Mouse (Mus musculus) neural tube, embryonic 13.5 days (tissue): ENCODE results near the gene Itih4. TPM values are rescaled to one million over a fixed set of nuclear protein-coding genes. Genes with fewer than 3 reads are reported as not detected.
A peak's percentile ranks its signal among the peaks of the same experiment; 100 is the strongest.

Experiments
- ATAC-seq: fragments of 200-750 bp; cut with Nextera tagmentation; 2 replicates; pipeline ENCODE4 v1.8.0; 2017; ENCODE audit warnings: low read depth, mild to moderate bottlenecking, moderate TSS enrichment, moderate library complexity
- H3K27ac ChIP-seq: fragments of 300-500 bp; sonication (generic); replicated peaks from 2 replicates; pipeline ENCODE4 v1.5.1; 2015; ENCODE audit warnings: moderate library complexity, mild to moderate bottlenecking, inconsistent platforms
- H3K27me3 ChIP-seq: fragments of 300-500 bp; sonication (generic); 2 replicates; pipeline ENCODE4 v1.6.1; 2015; ENCODE audit warnings: mild to moderate bottlenecking, inconsistent platforms
- H3K36me3 ChIP-seq: fragments of 300-500 bp; sonication (generic); 2 replicates; pipeline ENCODE4 v1.6.1; 2015; ENCODE audit warnings: mild to moderate bottlenecking, inconsistent platforms
- H3K4me1 ChIP-seq: fragments of 300-500 bp; sonication (generic); replicated peaks from 2 replicates; pipeline ENCODE4 v1.6.1; 2015; ENCODE audit warnings: inconsistent platforms
- H3K4me2 ChIP-seq: fragments of 300-500 bp; sonication (generic); 2 replicates; pipeline ENCODE4 v1.6.1; 2015; ENCODE audit warnings: inconsistent platforms, mild to moderate bottlenecking, moderate library complexity
- H3K4me3 ChIP-seq: fragments of 300-500 bp; sonication (generic); 2 replicates; pipeline ENCODE4 v1.5.1; 2015; ENCODE audit warnings: mild to moderate bottlenecking, inconsistent platforms
- H3K9ac ChIP-seq: fragments of 300-500 bp; sonication (generic); 2 replicates; pipeline ENCODE4 v1.6.1; 2015; ENCODE audit warnings: moderate library complexity, mild to moderate bottlenecking, inconsistent platforms
- H3K9me3 ChIP-seq: fragments of 300-500 bp; sonication (generic); 2 replicates; pipeline ENCODE4 v1.6.1; 2016; ENCODE audit warnings: inconsistent platforms
- WGBS: fragments of 180-500 bp; shearing (Covaris S2); methylation state at CpG from one replicate; pipeline ENCODE4 v1.1.7; 2015; 5-methylcytosine and 5-hydroxymethylcytosine counted together
- polyA plus RNA-seq: library from polyadenylated mRNA; unstranded; fragments of >200 nt; fragmentation: Nextera tagmentation; extraction: Ambion mirVana; gene quantifications from 2 replicates; pipeline ENCODE4 v1.2.1, GENCODE M21; 2015

Gene Itih4
- polyA plus RNA-seq, 1 experiment from 2014 or later: not detected

DNA sequence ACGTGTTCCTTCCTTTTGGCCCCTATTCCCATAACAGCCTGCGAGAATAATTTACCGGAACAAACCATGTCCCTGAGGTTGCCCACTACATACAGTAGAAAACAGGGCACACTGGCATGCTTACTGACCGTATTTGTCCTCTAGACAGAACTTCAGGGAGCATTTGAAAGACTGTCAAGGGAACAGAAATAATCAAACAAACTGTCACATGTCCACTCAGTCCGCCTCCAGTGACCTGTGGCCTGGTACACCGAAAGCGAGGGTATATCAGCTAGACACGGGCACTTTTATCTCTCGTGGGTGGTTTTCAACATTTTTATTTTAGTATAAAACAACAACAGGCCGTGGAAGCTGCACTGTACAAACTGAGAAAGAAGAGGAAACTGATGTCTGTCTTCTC lies 17.4 kb upstream of the Itih4 start:
- no peak overlapping the region for H3K9ac ChIP-seq
- H3K9me3 ChIP-seq: no peaks in the 10 kb centered on the region
- H3K27ac ChIP-seq: no peak overlapping the region
- 92% methylated on average over 10 of the region's 10 CpGs for WGBS
- no peak for ATAC-seq
- no peak overlapping the region for H3K4me2 ChIP-seq
- peaks cover 36% of the 10 kb centered on the region for H3K36me3 ChIP-seq
- H3K4me1 ChIP-seq: no peaks in the 10 kb centered on the region
- no peak overlapping the region for H3K4me3 ChIP-seq
- H3K27me3 ChIP-seq: no peaks in the 10 kb centered on the region

DNA sequence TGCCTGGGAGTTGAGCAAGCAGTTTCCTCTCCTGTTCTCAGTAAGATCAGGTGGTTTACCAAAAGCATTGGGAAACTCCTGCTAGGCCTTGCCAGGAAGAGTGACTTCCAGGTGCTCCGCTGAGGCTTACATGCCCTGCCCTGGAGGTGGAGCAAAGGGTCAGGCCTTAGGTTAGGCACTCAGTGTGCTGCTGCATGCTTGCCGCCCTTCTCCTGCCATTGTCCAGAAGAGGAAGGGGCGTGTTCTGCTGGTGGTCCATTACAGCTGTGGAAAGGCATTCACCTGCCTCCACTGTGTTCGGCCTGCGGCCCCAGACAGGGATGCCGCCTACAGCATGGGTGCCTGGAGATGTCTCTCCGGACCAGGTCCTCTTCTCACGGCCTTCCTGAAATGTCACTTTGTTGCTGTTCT lies 16.9 kb upstream of the Itih4 start:
- Histone ChIP-seq H3K4me3 (no peak overlapping the region), H3K4me1 (no peaks in the 10 kb centered on the region), H3K9me3 (no peaks in the 10 kb centered on the region), H3K9ac (no peak overlapping the region), H3K27ac (no peak overlapping the region), H3K4me2 (no peak overlapping the region), H3K27me3 (no peaks in the 10 kb centered on the region), H3K36me3 (peaks cover 42% of the 10 kb centered on the region)
- no peak for ATAC-seq
- 75% methylated on average over 8 of the region's 8 CpGs for WGBS

DNA sequence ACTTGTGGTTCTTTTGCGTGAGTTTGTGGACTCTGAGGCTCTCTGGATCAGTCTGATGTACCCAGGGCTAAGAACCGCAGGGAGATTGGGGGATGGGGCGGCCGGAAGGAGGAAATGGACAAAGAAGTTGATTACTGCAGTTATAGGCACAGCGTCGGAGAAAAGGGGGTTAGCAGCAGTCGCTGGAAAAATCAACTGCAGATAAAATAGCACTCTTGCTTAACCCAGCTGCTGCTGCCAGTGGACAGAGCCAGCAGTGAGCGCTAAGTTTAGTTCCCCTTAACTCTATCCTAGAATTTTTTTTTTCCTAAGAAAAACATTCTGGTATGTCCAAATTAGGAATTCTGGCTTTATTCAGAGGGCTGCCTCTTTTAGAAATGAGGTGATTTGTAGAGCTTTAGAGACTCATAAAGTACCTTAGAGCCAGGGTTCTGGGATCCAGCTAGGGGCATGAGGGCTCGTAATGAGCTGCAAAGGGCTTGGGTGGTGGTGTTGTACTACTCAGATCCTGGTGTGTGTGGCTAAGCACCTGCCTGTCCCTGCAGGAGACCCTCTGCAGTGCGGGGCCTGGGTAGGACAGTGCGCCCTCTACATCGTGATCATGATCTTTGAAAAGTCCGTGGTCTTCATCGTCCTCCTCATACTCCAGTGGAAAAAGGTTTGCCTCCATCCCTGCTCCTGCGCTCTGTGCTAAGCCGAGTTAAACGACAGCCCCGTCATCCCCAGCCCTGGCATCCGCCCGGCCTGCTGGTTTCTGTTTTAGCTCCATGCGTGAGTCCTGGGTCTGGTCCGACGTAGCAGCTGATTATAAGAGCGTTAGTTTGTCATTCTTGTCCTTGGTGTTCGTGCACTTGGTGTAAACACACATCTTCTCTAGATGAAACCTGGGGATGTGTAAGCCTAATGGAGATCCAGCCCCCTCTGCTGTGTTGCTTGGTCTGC lies 15.8 kb upstream of the Itih4 start:
- Histone ChIP-seq H3K4me1 (no peaks in the 10 kb centered on the region), H3K9me3 (no peaks in the 10 kb centered on the region), H3K4me2 (no peak overlapping the region), H3K4me3 (no peak overlapping the region), H3K27me3 (no peaks in the 10 kb centered on the region), H3K27ac (no peak overlapping the region), H3K9ac (no peak overlapping the region), H3K36me3 (peaks cover 40% of the 10 kb centered on the region)
- ATAC-seq: no peak
- WGBS: 71% methylated on average over 25 of the region's 25 CpGs

DNA sequence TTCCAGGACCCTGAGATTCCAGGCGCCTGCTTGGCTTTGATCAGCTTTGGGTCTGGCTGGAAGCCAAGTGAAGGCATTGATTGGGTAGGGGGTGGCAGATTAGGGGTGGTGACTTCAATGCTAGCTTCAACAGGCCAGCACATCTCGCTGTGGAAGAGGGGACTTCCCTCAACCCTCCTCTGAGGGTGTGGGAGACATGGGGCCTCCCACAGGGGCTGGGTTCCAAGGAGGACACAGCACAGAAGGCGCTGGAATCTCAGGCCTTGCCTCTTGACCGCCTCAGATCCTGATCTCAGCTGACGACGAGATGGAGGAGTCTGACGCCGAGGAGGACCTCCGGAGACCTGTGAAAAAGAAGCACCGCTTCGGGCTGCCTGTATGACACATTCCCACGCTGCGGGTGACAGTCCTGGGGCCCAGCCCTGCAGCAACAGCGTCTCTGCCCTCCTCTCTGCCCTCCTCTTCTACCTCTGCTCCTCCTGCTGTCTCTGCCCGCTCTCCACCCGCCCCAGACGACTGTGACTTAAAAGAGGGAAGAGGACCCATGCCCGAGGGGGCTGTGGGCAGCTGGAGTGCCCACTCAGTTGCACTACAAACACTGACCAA lies 12.1 kb upstream of the Itih4 start:
- WGBS: 87% methylated on average over 18 of the region's 18 CpGs
- Histone ChIP-seq H3K9me3 (no peaks in the 10 kb centered on the region), H3K36me3 (peaks cover 32% of the 10 kb centered on the region), H3K27me3 (no peaks in the 10 kb centered on the region), H3K9ac (no peak overlapping the region), H3K4me3 (no peak overlapping the region), H3K27ac (no peak overlapping the region), H3K4me1 (no peaks in the 10 kb centered on the region), H3K4me2 (no peak overlapping the region)
- no peak for ATAC-seq

DNA sequence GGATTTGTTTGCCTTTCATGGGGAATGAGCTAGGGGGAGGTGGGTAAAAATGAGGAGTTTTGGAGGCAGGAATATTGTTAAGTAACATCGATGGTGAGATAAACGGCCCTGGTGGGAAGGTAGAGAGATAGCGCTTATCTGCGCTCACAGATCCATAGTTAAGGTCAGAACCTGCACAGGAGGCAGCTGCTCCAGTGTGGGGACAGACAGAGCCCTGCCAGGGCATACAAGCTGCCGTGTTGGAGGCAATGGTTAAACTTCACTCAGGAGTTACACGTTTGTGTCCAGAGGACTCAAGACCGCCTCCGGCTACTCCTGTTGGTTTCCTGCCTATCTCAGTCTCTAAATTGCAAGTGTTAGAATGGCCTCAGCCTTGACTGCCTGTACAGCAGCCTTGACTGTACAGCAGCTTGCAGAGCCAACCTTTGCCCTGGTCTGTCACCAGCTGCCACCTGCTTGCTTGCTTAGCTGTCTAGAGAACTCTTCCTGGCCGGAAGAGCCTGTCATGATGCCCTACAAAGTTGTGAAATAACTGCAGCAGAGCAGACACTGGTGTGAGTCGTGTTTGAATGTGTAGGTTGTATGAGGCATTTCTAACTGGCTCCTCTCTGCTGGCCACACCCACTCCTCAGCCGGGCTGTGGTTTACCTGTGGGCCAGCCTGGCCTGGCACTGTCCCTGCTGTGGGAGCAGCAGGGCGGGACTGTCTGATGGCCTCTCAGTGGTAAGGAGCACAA lies 11.0 kb upstream of the Itih4 start:
- Histone ChIP-seq H3K36me3 (peaks cover 32% of the 10 kb centered on the region), H3K4me1 (no peaks in the 10 kb centered on the region), H3K27me3 (no peaks in the 10 kb centered on the region), H3K9me3 (no peaks in the 10 kb centered on the region), H3K27ac (no peak overlapping the region), H3K9ac (no peak overlapping the region), H3K4me2 (no peak overlapping the region), H3K4me3 (no peak overlapping the region)
- WGBS: 89% methylated on average over 12 of the region's 12 CpGs
- ATAC-seq: no peak

DNA sequence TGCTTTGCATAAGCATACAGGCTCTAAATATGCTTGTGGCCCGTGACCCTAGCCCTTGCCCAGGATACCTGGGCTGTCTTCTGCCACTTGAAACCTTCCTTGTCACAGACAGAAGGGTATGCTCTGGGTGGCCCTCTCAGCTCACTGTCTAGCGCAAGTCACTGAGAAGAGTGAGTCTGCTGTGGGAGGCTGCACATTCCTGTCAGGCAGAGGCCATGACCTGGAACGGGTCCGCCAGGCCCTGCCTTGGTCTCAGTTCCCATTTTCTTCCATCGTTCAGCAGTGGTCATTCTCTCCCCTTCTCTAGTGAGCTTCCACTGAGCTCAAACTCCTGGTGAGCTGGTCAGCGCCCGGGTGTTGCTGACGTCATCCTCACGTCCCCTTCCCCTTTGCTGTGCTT lies 10.3 kb upstream of the Itih4 start:
- no peak overlapping the region for H3K9ac ChIP-seq
- no peak for ATAC-seq
- H3K4me1 ChIP-seq: no peaks in the 10 kb centered on the region
- H3K36me3 ChIP-seq: peaks cover 32% of the 10 kb centered on the region
- no peak overlapping the region for H3K27ac ChIP-seq
- H3K27me3 ChIP-seq: no peaks in the 10 kb centered on the region
- no peaks in the 10 kb centered on the region for H3K9me3 ChIP-seq
- no peak overlapping the region for H3K4me3 ChIP-seq
- no peak overlapping the region for H3K4me2 ChIP-seq
- WGBS: 86% methylated on average over 9 of the region's 9 CpGs

DNA sequence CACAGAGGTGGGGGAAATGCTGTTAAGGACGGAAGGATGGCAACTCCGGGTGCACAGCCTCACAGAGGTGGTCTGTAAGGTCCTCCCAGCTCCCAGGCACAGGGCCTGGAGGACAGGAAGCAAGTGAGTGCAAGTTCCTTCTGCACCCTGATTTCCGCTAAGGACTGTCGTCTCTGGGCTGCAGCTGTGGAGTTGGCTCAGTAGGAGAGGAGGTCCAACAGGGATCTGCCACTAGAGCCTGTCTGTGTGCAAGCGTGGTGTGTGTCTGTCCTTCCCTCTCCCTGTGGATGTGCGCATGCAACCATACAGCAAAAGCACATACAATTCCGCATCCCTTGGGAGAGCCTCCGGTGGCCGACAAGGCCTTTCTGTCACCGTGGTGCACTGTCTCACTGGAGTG lies 9.8 kb upstream of the Itih4 start:
- no peak overlapping the region for H3K9ac ChIP-seq
- H3K27ac ChIP-seq: no peak overlapping the region
- peaks cover 32% of the 10 kb centered on the region for H3K36me3 ChIP-seq
- WGBS: 93% methylated on average over 10 of the region's 10 CpGs
- H3K9me3 ChIP-seq: no peaks in the 10 kb centered on the region
- H3K27me3 ChIP-seq: no peaks in the 10 kb centered on the region
- ATAC-seq: no peak
- H3K4me2 ChIP-seq: no peak overlapping the region
- no peaks in the 10 kb centered on the region for H3K4me1 ChIP-seq
- H3K4me3 ChIP-seq: no peak overlapping the region

DNA sequence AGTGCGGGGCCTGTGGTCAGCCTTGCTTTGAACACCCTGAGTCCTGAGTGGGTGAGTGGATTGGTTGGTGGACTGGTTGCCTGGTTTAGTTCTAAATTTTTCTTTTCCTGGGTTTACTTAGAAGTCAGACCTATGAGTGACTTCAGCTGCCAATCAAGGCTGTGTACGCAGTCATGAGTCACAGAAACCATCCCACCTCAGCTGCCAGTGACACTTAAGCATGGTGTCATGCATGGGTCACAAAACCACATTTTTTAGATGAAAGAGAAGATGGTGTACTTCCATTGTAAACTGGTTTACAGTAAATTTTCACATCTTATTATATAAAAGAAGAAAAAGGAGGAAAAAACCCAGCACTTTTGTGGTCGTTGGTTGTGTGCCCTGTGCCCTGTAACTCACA lies 8.4 kb upstream of the Itih4 start:
- H3K27ac ChIP-seq: no peak overlapping the region
- 96% methylated on average over 3 of the region's 3 CpGs for WGBS
- H3K9me3 ChIP-seq: no peaks in the 10 kb centered on the region
- H3K27me3 ChIP-seq: no peaks in the 10 kb centered on the region
- H3K4me2 ChIP-seq: no peak overlapping the region
- H3K4me1 ChIP-seq: no peaks in the 10 kb centered on the region
- ATAC-seq: no peak
- H3K9ac ChIP-seq: no peak overlapping the region
- H3K36me3 ChIP-seq: peaks cover 26% of the 10 kb centered on the region
- H3K4me3 ChIP-seq: no peak overlapping the region

DNA sequence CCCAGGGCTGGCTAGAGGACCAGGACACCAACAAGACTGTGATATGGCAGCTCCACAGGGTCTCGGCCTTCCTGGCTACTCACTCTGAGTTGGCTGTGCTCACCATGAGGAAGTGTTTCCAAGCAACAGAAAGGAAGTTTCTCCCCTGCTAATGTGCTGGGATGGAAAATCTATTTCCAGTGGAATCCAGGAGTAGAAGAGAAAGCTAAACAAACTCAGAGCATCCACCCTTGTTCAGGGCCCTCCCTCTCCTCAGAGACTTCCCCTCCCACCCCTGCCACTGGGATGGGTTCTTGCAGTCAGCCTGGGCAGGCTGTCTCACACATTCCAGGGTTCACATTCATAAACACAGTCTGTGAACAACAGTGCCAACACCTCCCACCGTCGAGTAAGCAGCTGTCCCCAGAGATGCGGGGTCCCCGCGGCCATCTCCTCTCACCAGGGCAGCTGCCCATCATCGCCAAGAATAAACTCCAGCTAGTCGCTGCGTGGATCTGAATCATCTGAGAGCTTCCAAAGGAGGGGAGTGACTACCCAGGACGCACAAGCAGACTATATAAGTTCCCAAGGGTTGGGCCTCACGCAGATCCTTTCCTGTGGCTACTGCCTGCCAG lies 7.2 kb upstream of the Itih4 start, which contains the start of gene Mustn1:
TSS of gene Mustn1 (plus strand) at position 243 of the 614 bp plus-strand sequence.
- 0 out of 2 replicates have a peak within 1 kb of the TSS, but pooled peaks have one; percentile 49 for H3K27ac ChIP-seq
- ATAC-seq: no peak
- H3K9ac ChIP-seq: no peak within 1 kb of the TSS
- no peak within 1 kb of the TSS for H3K4me2 ChIP-seq
- H3K9me3 ChIP-seq: no peaks in the 10 kb centered on the region
- H3K4me1 ChIP-seq: no peaks in the 10 kb centered on the region
- H3K4me3 ChIP-seq: no peak within 1 kb of the TSS
- WGBS: 74% methylated on average over 11 of the region's 11 CpGs
- H3K36me3 ChIP-seq: peaks cover 15% of the 10 kb centered on the region
- H3K27me3 ChIP-seq: no peaks in the 10 kb centered on the region

DNA sequence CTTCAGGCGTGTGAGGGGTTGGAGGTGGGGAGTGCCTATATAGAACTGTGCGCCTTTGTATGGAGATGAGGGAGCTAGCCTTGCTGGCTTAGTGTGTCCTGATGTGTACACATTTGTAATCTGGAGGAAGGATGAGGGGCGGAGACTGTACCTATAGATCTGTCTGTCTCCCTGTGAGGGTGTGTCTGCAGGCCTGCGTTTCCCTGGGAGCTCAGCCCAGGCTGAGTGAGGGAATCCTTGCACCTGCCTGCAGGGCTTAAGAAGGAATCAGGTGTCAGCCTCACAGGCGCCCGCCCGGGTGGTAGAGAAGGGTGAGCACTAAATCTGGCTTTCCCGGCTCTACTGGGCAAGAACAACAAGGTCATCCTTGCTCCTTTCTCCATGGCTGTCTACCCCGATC lies 6.5 kb upstream of the Itih4 start:
- Histone ChIP-seq H3K9ac (no peak overlapping the region), H3K9me3 (no peaks in the 10 kb centered on the region), H3K36me3 (0 out of 2 replicates have a peak, but pooled peaks cover 8% of the 10 kb centered on the region), H3K4me2 (no peak overlapping the region), H3K4me1 (no peaks in the 10 kb centered on the region), H3K27ac (no peak overlapping the region), H3K4me3 (no peak overlapping the region), H3K27me3 (no peaks in the 10 kb centered on the region)
- WGBS: 73% methylated on average over 9 of the region's 9 CpGs
- no peak for ATAC-seq

DNA sequence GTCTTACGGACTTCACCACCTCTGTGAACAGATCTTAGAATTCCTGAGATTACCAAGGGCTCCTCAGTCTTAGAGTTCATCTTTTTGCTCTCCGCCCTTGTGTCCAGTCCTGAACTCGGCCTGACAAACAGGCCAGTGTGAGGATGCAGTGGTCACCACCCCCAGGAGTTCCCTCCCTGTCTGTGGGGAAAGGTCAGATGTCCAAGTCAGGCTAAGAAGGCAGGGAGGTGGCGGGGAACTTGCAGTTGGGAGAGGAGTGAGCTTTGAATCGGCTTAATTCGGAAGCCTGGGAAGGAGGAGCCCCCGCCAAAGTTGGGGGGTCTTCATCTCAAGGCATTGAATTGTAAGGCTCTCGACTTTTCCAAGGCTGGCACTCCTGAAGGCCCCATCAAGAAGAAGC lies 6.0 kb upstream of the Itih4 start:
- no peak for ATAC-seq
- Histone ChIP-seq H3K4me2 (no peak overlapping the region), H3K9me3 (no peaks in the 10 kb centered on the region), H3K4me1 (no peaks in the 10 kb centered on the region), H3K27me3 (no peaks in the 10 kb centered on the region), H3K9ac (no peak overlapping the region), H3K36me3 (0 out of 2 replicates have a peak, but pooled peaks cover 8% of the 10 kb centered on the region), H3K27ac (no peak overlapping the region), H3K4me3 (no peak overlapping the region)
- 80% methylated on average over 8 of the region's 8 CpGs for WGBS
